Mouse (Mus musculus) brain, adult 2 months (tissue): ENCODE measurements around the gene Gsc.
"Not testable (repeated sequence)": the region's sequence is repeated elsewhere in the genome, so short reads cannot be mapped to it uniquely, and the experiment has no call there.

Source experiments
- DNase-seq: peaks from one replicate; pipeline ENCODE4 v3.0.0; 2011; ENCODE audit warnings: low read depth, low spot score

The Gsc gene

DNA sequence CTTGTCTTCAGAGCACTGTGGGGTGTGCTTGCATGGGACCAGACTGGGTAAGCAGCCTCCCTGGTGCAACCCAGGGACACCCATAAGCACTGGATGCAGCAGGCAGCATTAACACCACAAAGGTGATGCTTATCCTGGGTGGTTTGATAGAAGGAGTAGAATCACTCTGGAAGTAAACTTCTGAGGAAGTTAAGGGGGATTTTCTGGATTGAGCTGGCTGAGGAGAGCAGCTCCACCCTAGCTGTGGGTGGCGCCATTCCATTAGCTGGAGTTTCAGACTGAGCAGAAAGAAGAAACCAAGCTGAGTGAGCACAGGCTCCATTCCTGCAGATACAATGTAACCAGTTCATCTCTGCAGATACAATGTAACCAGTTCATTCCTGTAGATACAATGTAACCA is 20.1 kb downstream of the Gsc start:
- DNase-seq: no peak

DNA sequence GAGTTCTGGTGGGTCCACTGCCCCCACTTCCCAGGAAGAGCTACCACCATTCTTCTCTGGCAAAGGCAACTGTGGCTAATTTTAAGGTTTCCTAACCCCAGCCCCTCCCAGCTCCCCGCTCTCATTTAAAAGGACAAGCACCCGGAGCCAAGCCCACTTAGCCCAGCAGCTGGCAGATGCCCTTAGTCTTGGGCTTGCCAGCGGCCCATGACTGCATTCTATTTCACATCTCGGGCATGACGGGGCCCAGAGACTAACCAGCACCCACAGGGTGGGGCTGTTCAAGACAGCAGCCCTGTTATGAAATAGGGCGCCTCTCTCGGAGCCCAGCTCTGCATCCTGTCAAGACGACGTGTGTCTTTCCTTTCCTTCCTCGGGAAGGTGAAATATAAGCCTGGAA is 22.9 kb downstream of the Gsc start:
- no peak for DNase-seq

DNA sequence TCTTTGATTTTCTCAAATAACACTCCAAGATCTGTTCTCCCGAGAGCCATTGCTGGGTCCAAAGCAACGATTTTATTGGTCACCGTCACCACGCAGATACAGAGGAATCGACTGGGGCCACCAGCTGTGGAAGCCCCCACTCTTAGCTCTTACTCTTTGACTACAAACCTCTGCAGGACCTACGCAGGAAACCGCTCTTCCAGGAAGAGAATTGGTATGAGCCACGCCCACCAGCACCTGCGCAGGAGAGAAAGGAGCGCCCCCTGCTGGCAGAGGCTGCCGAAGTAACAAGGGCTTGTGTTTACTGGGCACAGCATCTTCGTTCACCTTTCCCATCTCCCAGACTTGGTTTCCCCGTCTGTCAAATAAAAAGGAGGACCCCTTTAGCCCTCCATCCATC is 25.0 kb downstream of the Gsc start:
- peak; percentile 61 for DNase-seq

DNA sequence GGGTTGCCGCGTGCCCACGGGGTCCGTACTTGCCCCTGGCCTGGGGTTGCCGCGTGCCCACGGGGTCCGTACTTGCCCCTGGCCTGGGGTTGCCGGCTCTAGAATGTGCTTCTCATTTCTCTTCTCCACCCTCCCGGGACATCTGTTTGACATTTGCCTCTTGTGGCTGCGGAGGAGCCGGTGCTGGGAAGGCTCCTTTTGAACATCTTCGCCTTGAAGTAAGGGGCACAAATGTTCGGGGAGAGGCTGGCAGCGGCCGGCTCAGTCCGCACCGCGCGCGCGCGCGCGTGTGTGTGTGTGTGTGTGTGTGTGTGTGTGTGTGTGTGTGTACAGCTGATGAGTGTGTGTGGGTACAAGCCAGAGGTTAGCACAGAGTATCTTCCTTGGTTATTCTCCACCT is 26.1 kb downstream of the Gsc start:
- not testable (repeated sequence) for DNase-seq

DNA sequence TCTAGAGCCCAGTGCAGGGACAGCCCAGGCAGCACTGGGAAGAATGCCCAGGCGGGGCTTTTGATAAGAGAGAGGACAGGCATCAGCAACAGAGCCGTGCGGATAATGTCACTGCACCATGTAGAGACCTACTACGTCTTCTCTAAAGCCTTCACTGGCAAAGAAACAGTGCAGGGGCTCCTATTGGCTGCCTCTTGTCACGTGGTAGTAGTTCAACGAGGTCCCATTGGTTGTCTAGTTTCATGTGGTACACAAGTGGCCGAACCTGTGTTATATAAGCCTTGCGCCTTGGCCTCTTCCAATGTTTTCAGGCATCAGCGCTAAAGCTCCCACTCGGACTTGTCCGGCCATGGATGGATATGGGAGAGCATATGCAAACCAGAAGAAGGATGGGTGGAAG is 29.4 kb downstream of the Gsc start:
- DNase-seq: no peak

DNA sequence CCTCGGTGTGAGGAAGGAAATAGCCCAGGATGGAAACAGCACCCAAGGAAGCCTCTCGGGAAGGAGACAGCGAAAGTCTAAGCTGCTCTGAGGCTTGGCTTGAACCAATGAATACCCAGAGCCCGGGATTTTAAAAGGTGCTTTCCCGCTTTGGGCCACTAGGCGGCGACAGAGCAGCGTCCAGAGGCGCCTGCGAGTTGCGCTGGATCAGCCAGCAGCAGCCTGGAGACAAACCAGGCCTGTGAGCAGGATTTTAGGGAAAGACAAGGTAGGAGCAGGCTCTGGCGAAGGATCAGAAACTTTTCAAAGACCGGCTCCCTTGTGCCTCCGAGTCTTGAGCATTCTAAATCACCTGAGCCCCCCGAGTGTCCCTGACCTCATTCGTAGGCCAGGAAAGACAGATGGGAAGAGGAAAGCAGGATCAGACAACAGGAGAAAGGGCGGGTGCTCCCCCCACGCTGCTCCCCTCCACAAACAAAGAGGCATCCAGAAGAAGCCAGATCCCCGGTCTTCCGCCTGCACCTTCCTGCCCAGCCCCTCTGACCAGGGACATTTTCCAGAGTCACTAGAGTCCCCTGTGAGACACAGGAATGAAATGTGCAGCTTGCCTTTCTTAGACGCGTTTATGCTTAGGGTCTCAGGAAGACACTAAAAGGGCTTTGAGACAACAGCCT is 32.9 kb downstream of the Gsc start:
- peak; percentile 76 for DNase-seq

DNA sequence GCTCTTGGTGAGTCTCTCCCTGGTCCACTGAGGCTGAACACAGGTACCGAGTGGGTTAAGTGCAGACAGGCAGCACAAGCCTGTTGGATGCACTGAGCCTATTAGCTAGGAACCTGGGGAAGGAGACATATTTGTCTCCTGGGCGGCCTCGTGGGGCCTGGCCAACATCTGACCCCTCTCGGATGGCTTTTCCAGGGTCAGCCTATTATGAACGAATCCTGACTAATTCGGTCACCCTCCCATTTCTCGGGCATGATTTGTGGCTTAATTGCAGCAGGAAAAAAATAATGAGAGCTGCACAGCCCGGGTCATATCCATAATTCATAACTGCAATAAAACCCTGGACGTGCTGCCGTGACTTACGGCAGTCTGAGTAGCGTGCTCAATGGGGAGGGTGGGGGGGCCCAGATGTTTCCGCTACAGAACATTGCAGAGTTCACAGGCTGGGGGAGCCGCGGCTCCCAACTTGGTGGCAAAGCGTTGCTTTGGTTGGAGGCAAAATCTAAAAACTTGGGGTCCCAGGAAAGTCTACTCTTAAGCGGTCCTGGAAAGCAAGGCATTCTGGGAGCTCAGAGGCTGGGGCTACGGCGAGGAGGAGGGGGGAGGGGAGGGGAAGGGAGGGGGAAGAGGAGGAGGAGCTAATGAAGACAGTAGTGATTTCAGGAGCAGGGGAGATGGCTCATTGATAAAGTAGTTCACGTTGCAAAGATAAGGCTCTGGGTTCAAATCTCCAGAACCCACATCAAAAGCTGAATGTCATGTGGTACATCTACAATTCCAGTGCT is 39.0 kb downstream of the Gsc start:
- no peak for DNase-seq

DNA sequence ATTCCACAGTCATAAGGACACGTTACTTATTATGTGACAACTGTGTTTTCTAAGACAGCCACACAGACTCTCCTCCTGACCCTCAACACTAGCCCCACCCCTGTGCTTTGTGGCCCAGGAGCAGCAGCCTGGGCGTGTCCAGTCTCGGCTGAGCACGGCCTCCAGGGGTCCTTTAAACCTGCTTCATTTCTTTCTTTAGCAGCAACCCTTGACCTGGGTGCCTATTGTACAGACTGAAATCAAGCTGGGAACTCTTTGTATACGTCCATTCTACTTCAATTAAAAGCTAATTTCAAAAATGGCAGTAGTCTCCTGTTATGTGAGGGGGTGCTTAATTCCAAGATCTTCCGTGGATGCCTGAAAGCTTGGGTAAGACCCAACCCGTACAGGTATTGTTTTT is 39.9 kb downstream of the Gsc start:
- no peak for DNase-seq

DNA sequence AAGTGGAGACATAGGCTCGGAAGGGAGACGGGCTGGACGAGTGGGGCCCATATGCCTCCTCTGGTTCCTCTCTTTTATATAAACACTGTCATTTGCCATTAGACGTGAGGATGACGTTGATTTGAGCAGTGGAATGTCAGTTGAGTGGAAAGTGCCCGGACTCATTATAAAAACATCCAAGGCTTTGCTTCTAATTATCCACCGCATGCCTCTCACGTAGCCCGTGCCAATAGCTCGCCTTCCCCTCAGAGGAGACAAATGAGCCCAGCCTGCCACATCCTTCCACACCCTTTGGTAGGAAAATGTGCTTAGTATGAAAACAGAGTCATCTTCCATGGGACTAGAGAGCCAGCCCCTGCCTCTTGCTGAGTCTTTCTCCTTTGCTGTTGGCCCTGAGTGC is 41.8 kb downstream of the Gsc start:
- DNase-seq: no peak

DNA sequence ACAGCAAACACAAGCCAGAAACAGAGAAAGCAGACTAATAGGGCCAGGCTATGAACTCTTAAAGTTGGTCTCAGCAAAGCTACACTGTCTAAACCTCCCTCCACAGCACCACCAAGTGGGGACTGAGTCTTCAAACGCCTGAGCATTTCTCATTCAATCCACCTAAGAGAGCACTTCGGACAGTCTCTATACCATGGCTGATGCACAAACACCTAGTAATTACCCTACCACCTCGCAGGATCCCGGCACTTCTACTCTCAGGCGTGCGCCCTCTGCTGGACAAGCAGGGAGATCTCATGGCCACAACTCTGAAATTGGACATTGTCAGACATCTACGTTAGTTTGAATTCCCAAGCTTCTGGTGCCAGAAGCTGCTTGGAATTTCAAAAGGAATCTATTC is 46.2 kb downstream of the Gsc start:
- peak; percentile 70 for DNase-seq

DNA sequence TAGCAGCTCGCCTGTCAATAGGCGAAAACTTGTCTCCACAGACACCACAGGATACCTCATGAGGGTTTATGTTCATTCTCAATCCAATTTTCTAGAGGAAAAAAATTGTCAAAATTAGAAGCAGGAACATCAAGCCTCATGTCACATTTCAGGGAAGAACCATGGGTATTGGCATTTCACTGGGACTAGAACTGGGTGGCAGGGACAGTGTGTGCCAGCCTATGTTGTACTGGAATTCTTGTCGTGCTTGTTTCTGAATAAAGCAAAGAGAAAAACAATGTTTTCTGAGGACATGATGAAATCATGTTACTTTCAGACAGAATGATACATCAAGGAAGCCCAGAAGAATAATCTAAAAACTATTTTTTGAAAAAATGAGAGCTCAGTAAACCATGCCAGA is 47.5 kb downstream of the Gsc start:
- peak; percentile 12 for DNase-seq

DNA sequence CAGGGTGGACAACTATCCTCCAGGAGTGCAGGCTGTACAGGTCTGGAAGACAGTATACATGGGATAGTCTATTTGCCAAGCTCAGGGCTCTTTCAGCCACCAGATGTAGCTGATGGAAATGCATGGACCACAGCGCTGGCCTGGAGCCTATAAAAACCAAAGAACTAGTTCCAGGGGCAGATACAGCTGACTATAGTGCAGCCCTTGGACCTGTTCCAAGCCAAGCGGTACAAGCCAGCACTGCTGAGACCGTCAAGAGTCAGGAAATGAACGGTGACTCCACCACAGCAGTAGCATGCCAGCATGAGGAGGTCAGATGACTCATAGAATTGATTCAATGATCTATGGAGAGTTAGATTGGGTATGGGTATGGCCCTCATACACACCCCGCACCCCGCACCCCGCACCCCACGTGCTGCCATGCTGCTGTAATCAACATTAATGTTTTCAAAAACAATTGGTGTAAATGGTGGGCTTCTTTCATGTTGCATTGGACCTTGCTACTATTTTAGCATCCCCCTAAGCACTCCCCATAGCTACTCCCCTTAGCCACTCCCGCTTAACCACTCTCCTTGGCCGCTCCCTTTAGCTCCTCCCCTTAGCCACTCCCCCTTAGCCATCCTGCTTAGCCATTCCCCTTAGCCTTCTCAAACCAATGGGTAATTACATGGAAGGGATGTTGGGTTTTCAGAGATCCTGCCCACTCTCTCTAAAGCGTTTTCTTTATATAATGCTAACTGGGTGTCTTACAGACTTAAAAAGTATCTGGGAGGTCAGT is 50.3 kb downstream of the Gsc start:
- DNase-seq: no peak
